Mouse (Mus musculus): ENCODE measurements around the gene Abcc12. TPM values are rescaled to one million over a fixed set of nuclear protein-coding genes. Genes with fewer than 3 reads are reported as not detected.

The Abcc12 gene
- 1.5 TPM for polyA plus RNA-seq (2014; fragmentation: Illumina TruSeq; extraction: RNeasy Lipid Tissue Mini Kit (QIAGEN cat#74804); ENCODE audit: low read depth, low replicate concordance)

GRCm38 (mm10) chr8:86580458-86580857 is at the start of gene Abcc12:
TSS of gene Abcc12 (minus strand) at chr8:86580686.

GRCm38 (mm10) chr8:86623911-86624731 is 43.6 kb upstream of the Abcc12 start, which contains the start of gene Lonp2:
TSS of gene Lonp2 (plus strand) at chr8:86624043.

Other genes with a start within 250 kb of the Abcc12 start
- 94.9 TPM for gene Lonp2, start 43.4 kb upstream of the Abcc12 start, polyA plus RNA-seq (2014; fragmentation: Illumina TruSeq; extraction: RNeasy Lipid Tissue Mini Kit (QIAGEN cat#74804); ENCODE audit: low read depth, low replicate concordance)
- gene Gm10638, start 165.0 kb upstream of the Abcc12 start, polyA plus RNA-seq (2014; fragmentation: Illumina TruSeq; extraction: RNeasy Lipid Tissue Mini Kit (QIAGEN cat#74804); ENCODE audit: low read depth, low replicate concordance), result 4.6 TPM
- gene Siah1a, start 165.2 kb upstream of the Abcc12 start, polyA plus RNA-seq (2014; fragmentation: Illumina TruSeq; extraction: RNeasy Lipid Tissue Mini Kit (QIAGEN cat#74804); ENCODE audit: low read depth, low replicate concordance), result 20.3 TPM